Mouse (Mus musculus): ENCODE measurements around the gene Vmn1r1.

Gene Vmn1r1

DNA sequence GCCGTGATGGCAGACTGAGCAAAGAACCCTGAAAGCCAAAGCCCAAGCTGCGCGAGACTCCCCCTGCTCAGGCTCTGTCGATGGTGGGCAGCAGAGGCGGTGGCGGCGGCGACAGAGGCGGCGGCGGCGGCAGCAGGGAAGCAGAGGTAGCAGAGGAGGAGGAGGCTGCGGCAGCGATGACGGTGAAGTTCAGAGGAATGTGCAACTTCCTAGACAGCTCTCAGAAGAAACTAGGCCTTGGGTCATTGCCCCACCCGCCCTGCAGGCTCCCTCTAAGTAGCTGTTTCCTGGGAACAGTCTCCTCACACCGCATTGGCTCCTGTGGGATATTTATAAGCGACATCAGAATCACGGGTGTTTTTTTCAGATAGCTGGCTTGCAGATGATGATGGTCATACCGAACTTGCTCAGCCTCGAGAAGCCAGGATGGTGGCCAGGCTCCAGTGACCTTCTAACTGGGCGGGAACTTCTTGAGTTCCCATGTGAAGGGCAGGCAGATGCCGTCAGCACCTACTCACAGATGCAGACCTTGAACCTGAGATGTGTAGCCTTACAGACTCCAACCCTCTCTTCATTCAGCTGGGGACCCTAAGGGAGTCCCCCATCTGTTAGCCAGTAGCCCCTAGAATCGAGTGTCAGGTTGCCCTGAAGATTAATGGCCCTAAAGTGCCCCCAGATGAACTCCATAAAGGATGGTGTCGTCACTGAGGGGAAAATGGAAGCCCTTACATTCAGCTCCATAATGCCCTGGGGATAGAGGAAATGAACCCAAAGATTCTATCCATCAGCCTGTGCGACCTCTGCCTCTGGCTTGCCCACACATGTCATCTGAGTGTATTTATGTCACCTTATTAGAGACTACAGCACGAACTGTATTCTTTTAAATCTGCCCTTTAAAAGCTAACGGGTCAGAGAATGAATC, 26.8 kb downstream of the Vmn1r1 start:
- peak; percentile 55 for DNase-seq

DNA sequence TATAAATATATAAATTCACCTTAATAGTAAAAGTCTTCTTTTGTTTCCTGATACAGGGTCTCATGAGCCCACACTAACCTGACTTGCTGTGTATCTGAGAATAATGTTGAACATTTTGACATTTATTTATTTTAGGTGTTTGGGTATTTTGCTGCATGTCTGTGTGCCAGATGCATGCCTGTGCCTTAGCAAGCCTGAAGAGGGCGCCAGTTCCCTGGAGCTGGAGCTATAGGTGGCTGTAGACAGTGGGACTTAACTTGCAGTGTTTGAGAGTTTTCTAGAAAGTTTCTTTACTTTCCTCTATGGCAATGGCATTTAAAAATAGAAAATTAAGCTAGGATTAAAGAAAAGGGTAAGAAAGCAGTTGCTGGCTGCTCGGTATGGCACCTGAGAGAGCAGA, 33.5 kb downstream of the Vmn1r1 start:
- DNase-seq, result no peak

DNA sequence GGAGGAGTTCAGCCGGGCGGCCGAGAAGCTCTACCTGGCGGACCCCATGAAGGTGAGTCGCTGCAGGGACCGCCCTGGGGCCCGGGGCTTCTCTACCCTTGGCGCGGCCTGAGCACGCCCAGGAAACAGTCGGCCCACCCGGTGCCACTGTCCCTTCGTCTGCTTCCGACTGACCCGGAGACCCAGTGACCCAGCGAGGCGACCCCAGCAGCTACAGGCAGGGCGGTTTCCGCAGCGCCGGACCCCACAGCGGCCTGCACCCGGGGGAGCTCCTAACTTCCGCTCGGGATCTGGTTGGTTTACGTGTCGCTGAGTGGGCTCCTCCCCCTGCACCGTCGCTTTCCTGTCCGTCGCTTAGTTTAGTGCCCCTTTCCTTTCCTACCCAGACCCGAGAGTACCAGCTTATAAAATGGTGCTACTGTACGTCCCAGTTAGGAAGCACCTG, 39.3 kb downstream of the Vmn1r1 start:
- peak; percentile 92 for DNase-seq

DNA sequence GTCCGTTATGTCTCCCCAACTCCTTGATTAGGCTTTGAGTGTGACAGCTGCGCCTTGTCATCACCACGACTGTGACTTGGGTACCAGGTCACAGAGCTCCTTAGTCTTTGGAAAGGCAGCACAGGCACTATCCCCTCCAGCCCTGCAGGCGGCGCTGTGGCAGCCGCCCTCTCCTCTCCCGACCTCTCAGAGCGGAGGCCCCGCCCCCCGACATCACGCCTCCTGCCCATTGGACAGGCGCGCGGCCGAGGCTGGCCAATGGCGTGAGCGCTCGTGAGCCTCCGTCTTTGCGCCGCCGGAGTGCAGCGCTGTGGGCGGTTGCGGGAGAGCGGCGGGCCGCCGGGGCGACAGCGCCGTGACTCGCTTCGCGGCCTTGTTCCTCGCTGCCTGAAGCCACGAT, 39.8 kb downstream of the Vmn1r1 start, which contains the start of gene Srp9:
Srp9 (plus strand) TSS at position 232 of the 400 bp plus-strand sequence.
- DNase-seq, result peak; percentile 99

DNA sequence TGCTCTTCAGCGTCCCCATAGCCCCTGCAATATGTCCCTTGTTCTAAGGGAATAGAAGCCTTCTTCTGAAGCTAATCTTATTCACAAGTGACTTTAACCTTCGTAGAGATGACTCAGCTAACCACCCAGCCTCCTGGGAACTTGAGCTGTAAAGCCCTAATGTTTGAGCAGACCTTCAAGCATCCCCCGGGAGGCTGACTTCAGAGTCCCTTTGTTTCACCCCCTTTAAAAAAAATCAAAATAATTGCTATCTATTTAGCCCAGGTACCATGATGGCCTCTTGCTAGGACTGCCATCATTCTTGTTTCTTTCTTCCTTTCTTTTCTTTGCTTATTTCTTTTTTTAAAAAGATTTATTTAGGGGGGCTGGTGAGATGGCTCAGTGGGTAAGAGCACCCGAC, 41.9 kb downstream of the Vmn1r1 start:
- DNase-seq, result no peak

DNA sequence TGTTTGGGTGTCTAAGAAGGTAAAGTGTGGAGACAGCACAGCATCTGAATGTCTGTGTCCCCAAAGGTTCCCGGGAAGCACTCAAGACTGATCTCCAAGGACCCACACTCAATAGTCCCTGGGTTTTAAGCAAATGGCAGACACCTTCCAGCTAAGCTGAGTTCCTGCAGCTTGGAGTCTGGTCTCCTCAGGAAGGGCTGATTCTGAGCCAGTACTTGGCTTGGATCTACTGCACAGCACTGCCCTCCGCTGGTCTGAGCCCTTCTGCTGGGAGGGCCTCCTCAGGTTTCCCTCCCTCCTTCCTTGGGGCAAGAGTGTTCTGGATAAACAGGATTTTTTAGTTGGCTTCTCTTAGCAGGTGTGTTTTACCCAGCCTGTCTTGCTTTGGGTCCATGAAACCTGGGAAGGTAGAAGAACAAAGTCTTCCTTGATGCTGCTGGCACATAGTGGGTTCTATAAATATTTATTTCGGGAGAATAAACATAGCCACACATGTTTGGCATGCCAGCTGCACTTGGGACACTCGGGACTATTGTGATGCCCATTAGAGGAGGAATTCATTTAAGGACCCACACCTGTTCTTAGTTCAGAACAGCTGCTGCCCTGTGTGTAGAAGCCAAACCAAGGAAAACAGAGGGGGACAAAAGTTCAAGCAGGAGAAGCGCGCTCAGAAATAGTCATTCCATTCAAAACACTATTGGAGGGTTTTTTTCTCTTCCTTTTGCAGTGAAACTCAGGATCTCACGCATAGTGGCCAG, 48.5 kb downstream of the Vmn1r1 start:
- peak; percentile 69 for DNase-seq

DNA sequence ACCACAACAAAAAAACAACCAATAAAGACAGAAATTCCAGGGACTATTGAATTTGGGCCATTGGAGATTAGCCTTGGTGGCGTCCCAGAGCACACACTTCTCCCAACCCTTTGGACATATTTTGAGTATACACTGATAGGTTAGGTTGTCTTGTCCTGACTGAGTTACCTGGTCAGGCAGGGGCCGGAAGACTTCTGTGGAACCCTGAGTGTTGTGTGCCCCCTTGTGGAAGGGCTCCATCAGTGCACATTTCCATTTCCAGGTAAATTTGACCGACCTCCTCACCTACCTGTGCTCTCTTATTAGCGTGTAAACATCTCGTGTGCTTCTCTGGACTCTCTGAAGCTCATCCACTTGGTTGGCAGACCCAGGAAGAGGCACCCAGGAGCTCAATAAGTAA, 49.1 kb downstream of the Vmn1r1 start:
- peak; percentile 59 for DNase-seq

DNA sequence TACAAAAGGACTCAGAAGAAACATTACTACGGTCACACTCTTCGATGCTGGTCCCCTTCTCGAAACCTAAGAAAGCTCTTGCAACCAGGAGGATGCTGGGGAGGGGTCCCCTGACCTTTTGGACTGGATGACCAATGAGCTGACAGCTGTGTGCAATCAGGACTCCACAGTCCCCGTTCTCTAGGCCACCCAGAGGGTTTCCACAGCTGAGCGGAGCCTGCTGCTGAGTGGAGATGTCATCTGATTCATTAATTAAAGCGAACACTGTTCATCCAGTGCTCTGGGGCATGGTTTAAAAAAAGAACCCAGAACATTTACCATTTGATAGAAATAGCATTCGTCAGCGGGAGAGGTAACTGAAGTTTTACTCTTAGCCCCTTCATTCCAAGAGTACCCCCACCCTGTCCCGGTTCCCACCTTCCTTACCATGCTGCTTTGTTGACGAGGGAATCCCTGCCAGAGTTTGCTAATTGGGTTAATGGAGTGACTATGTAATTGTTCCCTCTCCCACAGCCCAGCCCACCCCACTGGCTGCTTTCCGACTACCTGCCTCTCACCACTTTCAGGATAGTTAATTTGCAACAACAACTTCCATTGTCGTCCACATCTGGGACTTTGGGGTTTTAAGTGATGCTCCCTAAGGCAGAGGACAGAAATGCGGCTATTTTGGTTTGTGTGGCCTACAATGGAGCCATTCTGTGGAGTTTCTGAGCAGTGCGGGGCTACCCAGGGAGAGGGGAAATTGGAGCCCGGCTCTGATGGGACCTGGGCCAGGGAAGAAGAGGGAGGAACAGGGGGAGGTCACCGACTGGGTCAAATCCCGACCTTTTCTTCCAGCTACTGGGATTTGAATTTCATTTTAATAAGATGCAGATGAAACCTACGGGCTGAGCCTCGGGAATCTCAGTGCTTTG, 50.4 kb downstream of the Vmn1r1 start:
- DNase-seq, result peak; percentile 72

DNA sequence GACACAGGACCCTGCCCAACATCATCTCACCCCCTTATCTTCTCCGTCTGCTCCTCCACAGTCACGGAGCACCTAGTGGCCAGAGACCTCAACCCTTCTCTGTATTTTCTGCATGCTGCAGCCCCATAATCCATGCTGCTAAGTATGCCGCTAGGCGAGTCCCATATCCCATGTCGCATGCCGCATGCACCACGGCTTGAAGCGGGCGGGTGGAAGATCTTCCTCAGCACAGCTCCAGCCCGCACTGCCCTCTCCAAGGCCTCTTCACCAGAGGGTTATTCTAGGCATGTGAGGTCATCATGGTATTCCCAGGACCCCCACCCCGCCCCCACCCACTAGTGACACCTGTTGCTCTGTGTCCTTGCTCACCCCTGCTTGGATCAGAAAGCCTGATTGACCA, 51.2 kb downstream of the Vmn1r1 start:
- DNase-seq, result no peak

DNA sequence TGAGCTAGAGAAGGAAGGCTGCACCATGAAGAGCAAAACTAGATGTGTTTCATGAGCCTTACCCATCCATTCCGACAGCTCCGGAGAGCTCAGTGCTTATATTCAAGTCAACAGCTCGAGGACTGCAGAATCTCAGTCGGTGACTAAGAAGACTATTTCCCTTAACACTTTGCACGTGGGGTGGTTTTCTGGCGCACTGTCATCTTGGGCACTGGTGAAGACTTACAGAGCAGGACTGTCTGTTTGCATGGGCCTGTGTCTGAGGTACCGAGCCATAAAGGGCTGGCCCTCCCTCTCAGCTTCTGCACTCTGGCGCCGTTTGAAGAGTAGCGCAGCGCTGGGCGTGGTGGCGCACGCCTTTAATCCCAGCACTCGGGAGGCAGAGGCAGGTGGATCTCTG, 51.9 kb downstream of the Vmn1r1 start:
- DNase-seq, result no peak

DNA sequence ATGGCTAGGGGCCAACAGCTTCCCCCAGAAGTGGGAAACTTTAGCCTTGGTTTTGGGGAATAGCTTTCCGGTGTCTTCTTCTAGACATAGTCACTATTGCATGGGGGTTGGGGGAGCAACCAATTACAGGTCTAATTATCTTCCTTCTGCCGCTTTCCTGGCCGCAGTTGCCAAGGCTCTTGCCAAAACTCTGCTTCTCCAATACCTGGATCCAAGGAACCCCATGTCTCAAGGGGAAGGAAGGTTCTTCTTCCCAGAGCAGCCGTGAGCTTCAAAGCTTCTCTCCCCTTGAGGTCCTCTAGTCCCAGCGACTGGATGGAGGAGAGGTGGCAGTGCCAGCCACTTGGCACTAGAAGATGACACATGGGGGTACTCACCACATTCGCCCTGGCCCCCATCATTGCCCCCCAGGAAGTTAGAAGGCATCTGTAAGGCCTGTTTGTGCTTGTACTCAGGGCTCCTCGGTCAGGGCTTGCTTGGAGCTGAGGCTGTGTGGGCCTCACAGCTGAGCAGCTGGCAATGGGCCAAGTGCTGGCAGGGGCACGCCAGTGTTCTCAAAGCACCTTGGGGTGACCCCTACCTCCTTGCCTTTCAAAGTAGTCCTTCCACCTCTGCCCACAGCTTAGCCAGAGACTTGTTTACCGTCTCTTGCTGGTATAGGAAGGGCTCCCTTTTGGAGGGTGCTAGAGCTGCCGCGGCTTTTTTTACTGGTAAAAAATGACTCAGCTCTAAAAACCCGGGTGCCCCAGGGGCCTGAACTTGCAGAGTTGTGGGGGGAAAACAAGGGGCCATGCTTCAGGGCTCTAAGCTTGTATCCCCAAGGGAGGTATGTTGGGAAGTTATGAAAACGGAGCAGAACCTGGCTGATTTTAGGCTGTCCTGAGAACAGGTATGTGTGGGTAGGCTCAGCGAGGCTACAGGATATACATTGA, 52.6 kb downstream of the Vmn1r1 start:
- DNase-seq, result no peak

DNA sequence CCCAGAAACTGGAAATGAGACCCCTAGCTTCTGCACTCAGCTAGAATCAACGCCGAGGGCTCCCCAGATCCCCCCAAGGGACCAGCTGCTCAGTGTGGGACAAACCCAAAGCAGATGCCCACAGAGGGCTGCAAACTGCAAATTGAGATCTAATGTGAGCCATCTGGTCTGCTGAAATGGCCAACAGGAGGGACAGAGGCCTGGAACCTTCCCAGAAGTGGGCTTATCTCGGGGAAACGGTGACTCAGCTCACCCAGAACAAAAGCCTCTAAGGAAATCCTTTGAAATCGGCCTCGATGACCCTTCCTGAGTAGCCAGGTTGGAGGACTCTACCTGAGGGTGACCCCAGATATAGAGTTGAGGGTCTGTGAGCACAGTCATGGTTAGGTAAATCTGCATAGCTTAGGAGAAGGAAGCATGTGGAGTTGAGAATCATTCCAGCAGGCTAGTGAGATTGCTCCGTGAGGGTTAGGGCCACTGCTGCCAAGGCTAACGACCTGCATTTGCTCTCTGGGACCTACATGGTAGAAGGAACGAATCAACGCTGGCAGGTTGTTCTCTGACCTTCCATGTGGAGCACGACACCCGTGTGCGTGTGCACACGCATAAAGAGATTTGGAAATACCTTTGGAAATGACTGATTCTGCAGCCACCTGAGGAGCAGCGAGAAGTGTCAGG, 53.4 kb downstream of the Vmn1r1 start:
- no peak for DNase-seq

DNA sequence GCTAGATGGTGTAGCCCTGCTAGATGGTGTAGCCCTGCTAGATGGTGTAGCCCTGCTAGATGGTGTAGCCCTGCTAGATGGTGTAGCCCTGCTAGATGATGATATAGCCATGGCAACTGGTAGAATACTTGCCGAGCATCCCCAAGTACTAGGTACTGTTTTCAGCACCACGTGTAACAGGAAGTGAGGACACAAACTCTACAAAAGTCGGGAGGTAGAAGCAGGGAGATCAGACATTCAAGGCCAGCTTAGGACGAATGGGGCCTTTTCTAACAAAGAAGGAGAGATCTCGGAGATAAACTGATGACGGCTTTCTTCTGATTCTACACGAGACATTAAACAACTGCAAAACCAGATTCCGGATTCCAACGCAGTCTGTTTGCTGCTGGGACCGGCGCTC, 54.1 kb downstream of the Vmn1r1 start:
- DNase-seq, result no peak

DNA sequence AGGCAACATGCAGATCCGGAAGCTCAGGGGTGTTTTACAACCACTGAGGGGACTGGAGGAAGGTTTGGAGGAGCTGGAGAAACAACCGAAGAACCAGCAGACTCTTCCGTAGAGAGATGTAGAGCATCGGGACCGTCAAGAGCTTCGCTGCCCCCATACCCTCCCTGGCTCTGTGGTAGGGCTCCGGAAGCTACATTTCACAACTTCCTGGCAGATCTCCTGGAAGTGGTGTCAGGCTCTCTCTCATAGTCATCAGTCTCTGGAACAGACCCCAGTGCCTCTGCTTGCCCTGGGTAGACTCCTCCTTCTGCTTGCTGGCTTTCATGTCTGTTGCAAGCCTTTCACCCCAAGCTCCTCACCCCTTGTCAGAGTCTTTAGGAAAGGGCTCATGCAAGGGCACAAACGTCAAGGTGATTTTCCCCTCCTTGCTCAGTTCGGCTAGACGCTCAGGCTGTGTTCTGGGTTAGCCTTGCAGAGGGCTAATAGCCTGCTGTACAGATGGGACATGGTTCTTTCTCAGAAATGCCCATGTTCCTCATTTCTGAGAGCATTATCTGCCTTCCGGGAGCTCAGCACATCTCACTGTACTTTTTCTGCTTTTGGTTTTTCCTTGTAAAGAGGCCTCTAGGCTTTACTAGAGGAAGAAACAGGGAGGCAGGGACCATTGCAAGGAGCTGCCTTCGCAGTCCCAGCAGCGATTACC, 55.7 kb downstream of the Vmn1r1 start:
- no peak for DNase-seq

DNA sequence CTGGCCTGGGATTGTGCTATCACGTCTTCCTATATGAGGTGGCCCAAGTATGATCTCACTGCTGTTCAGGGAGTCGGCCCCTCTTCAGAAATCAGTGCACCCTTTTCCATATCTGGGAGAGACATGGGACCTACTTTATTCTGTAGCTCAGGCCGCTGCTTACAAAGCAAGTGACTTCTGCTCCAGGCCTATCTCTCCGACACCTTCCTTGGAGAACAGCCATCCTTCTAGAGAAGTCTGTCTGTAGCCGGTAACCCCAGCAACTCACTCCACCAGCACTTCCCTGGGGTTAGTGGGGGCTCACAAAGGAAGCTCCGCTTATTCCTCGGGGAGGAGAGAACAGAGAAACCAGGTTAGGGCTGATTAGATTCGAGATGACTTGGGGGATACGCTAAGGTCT, 57.0 kb downstream of the Vmn1r1 start:
- no peak for DNase-seq

DNA sequence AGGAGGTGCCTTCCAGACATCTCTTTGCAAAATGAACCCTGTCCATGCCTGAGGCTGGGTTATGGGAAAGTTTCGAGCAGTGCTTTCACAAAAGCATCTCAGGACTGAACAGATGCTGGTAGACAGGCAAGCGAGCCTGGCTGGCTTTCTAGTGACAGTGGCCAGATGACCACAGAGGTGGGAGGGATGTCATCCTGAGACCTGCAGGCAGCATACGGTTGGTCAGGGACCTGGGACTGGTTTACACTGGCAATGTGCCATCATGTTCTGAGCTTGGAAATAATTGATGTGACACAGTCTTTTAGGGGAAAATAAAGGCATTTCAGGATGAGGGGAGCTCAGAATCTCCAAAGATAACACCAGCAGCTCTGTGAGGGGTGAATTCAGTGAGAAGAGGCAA, 59.3 kb downstream of the Vmn1r1 start:
- DNase-seq, result no peak

Measured in embryo, embryonic 11 days (tissue).